Mouse (Mus musculus): ENCODE results near the gene Lctl. TPM values are rescaled to one million over a fixed set of nuclear protein-coding genes. Genes with fewer than 3 reads are reported as not detected.
A peak's percentile ranks its signal among the peaks of the same experiment; 100 is the strongest.
"Not testable (repeated sequence)": the region's sequence is repeated elsewhere in the genome, so short reads cannot be mapped to it uniquely, and the experiment has no call there.

The Lctl gene
- total RNA-seq, 2 experiments from 2014 or later, result 0.26 TPM; not detected in 1

GRCm38 (mm10) chr9:64115756-64116155, 1.2 kb upstream of the Lctl start:
- no peak for DNase-seq
- intact Hi-C loops (cut with DNase I), result no loop called here

DNA sequence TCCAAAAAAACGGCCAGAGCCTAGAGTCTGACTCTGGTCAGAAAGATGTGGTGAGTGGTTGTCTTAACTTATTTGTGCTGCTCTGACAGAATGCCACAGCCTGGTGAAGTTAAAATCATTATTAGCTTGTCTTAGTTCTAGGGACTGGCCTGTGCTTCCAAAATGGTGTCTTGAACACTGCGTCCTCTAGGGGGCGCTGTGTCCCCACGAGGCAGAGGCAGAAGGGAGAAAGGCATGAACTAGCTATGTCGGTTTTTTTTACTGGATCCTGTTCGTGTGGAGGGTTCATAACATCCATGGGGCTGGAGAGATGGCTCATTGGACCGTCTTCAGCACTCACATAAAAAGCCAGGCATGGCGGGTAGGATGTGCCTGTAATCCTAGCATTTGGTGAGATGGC, 3.0 kb downstream of the Lctl start:
- DNase-seq, result peak; percentile 32 to 65
- intact Hi-C loops (cut with DNase I), result no loop called here

DNA sequence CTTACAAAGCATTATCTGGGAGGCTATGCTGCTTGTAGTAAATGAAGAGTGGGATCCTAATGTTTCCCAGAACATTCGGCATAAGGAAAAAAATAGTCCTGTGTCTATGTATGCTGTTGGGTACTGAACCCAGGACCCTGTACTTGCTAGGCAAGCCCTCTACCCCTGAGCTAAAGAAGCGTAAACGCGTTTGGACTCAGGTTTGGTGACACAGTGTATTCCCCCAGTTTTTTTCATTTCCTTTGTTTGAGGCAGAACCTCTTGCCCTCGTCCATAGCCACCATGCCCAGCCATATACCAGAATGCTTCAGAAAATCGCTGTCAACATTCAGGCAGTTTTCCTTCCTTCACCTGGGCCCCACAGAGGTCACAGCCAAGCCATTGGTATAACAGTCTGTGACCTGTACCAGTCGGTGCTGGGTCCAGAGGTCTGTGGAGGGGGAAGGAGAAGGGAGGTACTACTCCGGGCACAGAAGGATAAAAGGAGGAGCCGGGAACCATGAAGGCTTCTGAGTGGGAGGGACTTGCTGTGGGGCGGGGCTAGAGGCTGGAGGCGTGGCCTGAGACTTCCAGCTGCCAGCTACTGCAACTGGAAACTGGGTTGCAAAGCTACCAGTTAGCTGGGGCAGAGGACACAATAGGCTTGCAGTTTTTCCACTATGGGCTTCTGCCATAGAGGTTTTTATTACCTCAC, 3.8 kb downstream of the Lctl start:
- no peak for DNase-seq
- intact Hi-C loops (cut with DNase I), result no loop called here

DNA sequence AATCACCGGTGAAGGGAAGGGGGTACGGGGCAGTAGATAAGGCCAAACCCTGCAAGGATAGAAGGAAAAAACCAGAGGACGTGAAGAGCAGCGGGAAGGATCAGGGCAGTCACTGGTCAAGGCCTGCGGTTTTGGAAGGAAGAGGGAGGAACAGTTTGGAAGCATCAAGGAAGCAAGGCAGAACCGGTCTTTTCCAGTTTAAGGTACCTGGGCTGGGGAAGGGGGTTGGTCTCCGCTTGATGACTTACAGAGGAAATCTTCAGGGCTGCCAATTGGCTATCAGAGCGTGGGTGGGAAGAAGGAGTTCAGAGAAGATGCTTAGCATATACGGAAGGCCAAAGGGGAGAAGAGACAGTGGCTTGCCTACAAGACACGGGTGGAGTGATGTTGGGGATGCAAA, 5.7 kb downstream of the Lctl start:
- no peak for DNase-seq
- intact Hi-C loops (cut with DNase I), result no loop called here

DNA sequence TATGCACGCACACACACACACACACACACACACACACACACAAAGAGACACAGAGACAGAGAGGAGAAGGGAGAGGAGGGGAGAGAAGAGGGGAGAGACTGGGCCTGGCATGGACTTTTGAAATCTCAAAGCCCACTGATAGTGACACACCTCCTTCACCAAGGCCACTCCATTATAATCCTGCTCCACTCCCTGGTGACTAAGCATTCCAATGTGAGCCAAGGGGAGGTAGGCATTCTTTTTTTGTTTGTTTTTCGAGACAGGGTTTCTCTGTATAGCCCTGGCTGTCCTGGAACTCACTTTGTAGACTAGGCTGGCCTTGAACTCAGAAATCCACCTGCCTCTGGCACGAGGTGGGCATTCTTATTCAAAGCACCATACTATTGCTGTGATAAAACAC, 7.9 kb downstream of the Lctl start:
- DNase-seq; intact Hi-C loops (cut with DNase I): not testable (repeated sequence)

DNA sequence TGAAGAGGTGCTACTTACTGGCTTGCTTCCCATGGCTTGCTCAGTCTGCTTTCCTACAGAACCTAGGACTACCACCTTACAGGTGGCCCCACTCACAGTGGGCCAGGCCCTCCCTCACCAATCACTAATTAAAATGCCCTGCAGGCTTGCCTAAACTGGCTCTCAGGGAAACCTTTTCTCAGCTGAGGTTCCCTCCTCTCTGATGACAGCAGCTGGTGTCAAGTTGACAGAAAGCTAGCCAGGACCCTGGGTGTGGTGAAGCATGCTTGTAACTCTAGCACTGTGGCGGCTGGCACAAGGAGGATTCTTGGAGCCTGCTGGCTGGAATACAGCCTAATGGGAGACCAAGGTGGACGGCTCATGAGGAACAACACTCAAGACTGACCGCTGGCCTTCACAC, 8.4 kb downstream of the Lctl start:
- intact Hi-C loops (cut with DNase I), result no loop called here

GRCm38 (mm10) chr9:64126121-64126520, 9.2 kb downstream of the Lctl start:
- intact Hi-C loops (cut with DNase I), result no loop called here
- no peak for DNase-seq

More for the DNA sequence above, 8.4 kb downstream of the Lctl start:
- DNase-seq, result peak in 1 of 2 experiments; percentile 30

GRCm38 (mm10) chr9:64131623-64132022, 14.7 kb downstream of the Lctl start:
- DNase-seq, result no peak
- intact Hi-C loops (cut with DNase I), result no loop called here

GRCm38 (mm10) chr9:64138896-64139295, 21.9 kb downstream of the Lctl start:
- intact Hi-C loops (cut with DNase I), result loop anchor here (1.0 kb wide), 1 partner anchor 133 kb away; no protein-coding TSS in a partner anchor

DNA sequence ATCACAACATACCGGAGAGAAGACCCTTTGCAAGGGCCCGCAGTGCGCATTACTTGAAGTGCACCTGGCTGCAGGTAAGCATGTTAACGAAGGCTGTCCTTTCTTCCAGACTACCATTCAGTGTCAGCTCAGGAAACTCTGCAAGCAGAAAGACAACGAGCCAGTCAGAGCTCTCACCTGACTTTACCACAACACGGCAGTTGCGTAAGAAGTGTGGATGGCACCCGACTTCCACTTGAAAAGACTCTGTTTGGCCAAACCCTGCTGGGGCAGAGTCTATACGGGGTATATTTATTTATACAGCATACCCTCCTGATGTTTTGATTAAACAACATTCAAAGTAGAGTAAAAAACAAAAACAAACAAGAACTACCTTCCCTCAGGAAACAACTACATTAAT, 22.9 kb downstream of the Lctl start:
- intact Hi-C loops (cut with DNase I), result no loop called here
- no peak for DNase-seq

More at GRCm38 (mm10) chr9:64138896-64139295, 21.9 kb downstream of the Lctl start:
- peak; percentile 49 to 73 for DNase-seq

- intact Hi-C loops (cut with DNase I), result no loop called here
- DNase-seq, result no peak
These were observed 39.7 kb downstream of the Lctl start for GRCm38 (mm10) chr9:64156641-64157040.

DNA sequence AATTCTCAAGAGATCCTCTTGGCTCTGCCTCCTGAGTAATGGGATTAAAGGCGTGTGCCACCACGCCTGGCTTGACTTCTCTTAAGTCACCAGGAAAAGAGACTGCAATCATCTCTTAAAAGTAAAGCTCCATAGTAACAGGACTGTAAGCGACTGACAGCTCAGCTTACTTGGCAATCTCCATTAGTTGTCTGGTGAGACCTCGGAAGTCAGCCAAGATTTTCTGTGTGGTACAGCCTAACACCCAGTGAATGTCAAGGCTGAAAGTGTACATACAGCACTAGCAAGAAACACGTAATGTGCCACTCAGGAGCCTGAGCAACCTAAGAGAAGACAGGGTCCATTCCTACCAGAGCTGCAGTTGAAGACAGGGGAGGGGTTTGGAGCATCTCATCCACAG, 43.5 kb downstream of the Lctl start:
- intact Hi-C loops (cut with DNase I), result no loop called here
- DNase-seq, result no peak

GRCm38 (mm10) chr9:64169967-64170366, 53.0 kb downstream of the Lctl start:
- DNase-seq; intact Hi-C loops (cut with DNase I): not testable (repeated sequence)

GRCm38 (mm10) chr9:64172145-64172815, 55.3 kb downstream of the Lctl start:
- DNase-seq, result no peak
- intact Hi-C loops (cut with DNase I), result no loop called here

DNA sequence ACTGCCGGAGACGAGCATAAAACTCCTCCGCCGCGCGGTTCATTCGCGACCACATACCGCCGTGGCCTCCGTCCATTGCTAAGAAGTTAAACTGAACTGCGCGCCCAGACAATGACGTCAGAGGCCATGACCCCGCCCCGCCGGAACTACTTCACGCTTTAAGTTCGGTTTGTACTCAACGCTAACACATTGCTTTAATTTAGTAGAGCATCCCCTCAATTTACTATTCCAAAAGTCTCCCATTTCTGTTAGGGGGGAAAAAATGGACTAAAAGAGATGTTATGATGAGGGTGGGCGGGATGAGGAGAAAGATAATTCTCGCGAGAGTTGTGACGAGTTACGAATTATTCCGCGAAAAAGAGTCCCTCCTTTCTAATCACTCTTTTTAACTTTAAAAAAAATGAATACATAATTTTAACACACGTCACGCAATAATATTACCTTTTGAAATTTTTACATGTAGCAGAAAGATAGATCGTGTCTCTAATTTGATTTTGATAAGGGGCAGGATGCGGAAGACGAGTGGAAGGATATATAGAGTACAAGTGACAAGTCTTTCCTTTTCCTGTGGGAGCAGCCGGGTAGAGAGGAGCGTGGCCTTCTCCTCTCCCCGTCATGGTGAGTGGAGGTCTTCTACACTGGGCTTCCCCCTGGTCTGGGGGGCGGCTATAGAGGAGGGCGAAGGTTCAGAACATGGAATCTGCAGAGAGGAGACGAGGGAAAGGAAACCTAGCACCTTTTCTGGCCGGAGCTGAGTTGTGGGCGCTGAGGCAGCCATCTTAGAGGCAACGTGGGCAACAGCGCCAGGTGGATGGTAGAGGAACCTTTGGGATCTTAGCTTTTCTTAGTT, 56.1 kb downstream of the Lctl start, which contains the start of the genes Zwilch and Rpl4:
Gene Zwilch (minus strand): TSS at position 289 of the 850 bp plus-strand sequence.
Gene Rpl4 (plus strand): TSS at position 560 of the 850 bp plus-strand sequence.
- intact Hi-C loops (cut with DNase I), result no loop called here
- peak; percentile 85 to 89 for DNase-seq

GRCm38 (mm10) chr9:64173666-64174220, 56.8 kb downstream of the Lctl start:
- intact Hi-C loops (cut with DNase I), result no loop called here
- DNase-seq, result no peak

- intact Hi-C loops (cut with DNase I), result no loop called here
- no peak for DNase-seq
These were observed 57.4 kb downstream of the Lctl start for GRCm38 (mm10) chr9:64174341-64174740.

DNA sequence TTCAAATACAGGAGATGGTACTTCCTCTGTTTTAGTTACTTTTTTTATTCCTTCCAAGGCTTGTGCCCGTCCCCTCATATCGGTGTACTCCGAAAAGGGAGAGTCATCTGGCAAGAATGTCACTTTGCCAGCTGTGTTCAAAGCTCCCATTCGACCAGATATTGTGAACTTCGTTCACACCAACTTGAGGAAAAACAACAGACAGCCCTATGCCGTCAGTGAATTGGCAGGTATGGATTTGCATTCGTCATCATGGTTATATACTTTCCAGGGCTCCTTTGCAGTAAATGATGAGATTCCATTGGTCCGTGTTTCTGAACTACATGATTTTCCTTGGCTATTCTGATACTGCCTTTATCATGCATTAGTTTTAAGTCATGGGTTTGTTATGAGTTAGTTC, 57.8 kb downstream of the Lctl start:
- intact Hi-C loops (cut with DNase I), result no loop called here
- DNase-seq, result no peak

DNA sequence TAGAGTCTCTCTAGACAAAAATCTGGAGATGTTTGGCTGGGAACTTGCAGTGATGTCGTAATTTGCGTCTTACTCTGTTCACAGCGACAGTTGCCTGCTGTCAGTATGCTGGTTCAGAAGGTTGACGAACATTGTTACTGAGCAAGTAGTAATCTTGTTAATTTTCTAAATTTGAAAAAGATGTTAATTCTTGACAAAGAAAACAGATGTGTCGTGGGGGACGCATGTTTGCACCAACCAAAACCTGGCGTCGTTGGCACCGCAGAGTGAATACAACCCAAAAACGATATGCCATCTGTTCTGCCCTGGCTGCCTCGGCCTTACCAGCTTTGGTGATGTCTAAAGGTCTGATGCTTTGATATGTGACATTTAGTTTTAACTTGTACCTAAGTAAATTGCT, 58.4 kb downstream of the Lctl start:
- DNase-seq, result no peak
- intact Hi-C loops (cut with DNase I), result no loop called here

GRCm38 (mm10) chr9:64178610-64178973, 61.6 kb downstream of the Lctl start:
- intact Hi-C loops (cut with DNase I), result no loop called here
- no peak for DNase-seq
